Mouse (Mus musculus): ENCODE data around the gene Racgap1.

DNA sequence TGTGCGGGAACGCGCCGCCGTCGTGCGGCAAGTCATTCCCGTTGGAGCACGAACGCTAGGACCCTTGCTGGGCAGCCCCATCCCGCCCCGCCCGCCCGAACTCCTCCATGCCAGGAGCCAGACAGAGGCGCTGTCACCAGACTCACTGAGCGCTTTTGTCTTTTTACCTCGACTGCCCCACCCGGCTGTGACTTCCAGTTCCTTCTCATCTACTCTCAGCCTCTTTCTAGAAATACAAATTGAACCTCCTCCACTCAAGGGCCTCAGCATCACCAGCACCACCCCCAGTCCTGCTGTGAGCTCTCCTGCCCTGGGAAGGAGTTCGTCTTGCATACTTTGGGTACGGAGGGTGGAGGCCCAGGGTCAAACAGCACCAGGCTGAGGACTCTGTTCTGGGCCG lies 2.4 kb upstream of the Racgap1 start:
- no peak for TF ChIP-seq CTCF (IDR thresholded peaks at IDR 0.05; ENCODE audit: low read depth)
- TF ChIP-seq EP300 (IDR thresholded peaks at IDR 0.05; ENCODE audit: low read depth), result no peak

Measured in liver, postnatal 0 days (tissue).